ENCODE assay signal across 8 mouse cellular contexts in genomic region chr15:78119704-78120103, GRCm38 (mm10). TPM values are rescaled to one million over a fixed set of nuclear protein-coding genes. Genes with fewer than 3 reads are reported as not detected.
DNase-seq lines count a peak whose midpoint lies in the region; ATAC-seq and TF ChIP-seq lines count a peak whose summit lies in the region.

Gene Cacng2 (minus strand): TSS chr15:78120028.

- H3K27me3 ChIP-seq in forebrain, embryonic 13.5 days: peaks cover 33% of the 10 kb centered on the region
- peaks cover 26% of the 10 kb centered on the region for H3K27me3 ChIP-seq in heart, postnatal 0 days (ENCODE audit: control insufficient read depth, insufficient read depth, low read length)
- H3K27me3 ChIP-seq in liver, embryonic 14.5 days (ENCODE audit: control insufficient read depth, insufficient read depth, low read length): peaks cover 3% of the 10 kb centered on the region; the same call in 1 of the 2 replicates
- H3K27me3 ChIP-seq in neural tube, embryonic 11.5 days (ENCODE audit: control insufficient read depth, insufficient read depth, low read length): peaks cover 7% of the 10 kb centered on the region; the same call in 1 of the 2 replicates
- H3K27me3 ChIP-seq in stomach, postnatal 0 days (ENCODE audit: control insufficient read depth, insufficient read depth, low read length): no peaks in the 10 kb centered on the region

- peak within 1 kb of the TSS; percentile 78 for H3K9ac ChIP-seq in forebrain, embryonic 13.5 days
- no peak within 1 kb of the TSS for H3K9ac ChIP-seq in heart, postnatal 0 days (replicated peaks; ENCODE audit: low read depth, low read length)
- no peak within 1 kb of the TSS for H3K9ac ChIP-seq in liver, embryonic 14.5 days (replicated peaks)
- H3K9ac ChIP-seq in neural tube, embryonic 11.5 days (ENCODE audit: low read length): peak within 1 kb of the TSS; percentile 54
- no peak within 1 kb of the TSS for H3K9ac ChIP-seq in stomach, postnatal 0 days (ENCODE audit: low read length)

- H3K27ac ChIP-seq in forebrain, embryonic 13.5 days: peak within 1 kb of the TSS; percentile 57
- H3K27ac ChIP-seq in heart, postnatal 0 days (ENCODE audit: low read depth): no peak within 1 kb of the TSS
- H3K27ac ChIP-seq in liver, embryonic 14.5 days: no peak within 1 kb of the TSS
- H3K27ac ChIP-seq in neural tube, embryonic 11.5 days (ENCODE audit: low read depth, low read length): 0 out of 2 replicates have a peak within 1 kb of the TSS, but pooled peaks have one; percentile 14
- H3K27ac ChIP-seq in stomach, postnatal 0 days (replicated peaks): no peak within 1 kb of the TSS

- peak within 1 kb of the TSS; percentile 72 for H3K4me2 ChIP-seq in forebrain, embryonic 13.5 days
- H3K4me2 ChIP-seq in heart, postnatal 0 days (ENCODE audit: low read depth, low read length): peak within 1 kb of the TSS; percentile 36
- H3K4me2 ChIP-seq in liver, embryonic 14.5 days (ENCODE audit: low read depth): no peak within 1 kb of the TSS
- H3K4me2 ChIP-seq in neural tube, embryonic 11.5 days (ENCODE audit: low read depth): peak within 1 kb of the TSS; percentile 52
- H3K4me2 ChIP-seq in stomach, postnatal 0 days (replicated peaks; ENCODE audit: low read depth): peak within 1 kb of the TSS; percentile 29

- peak; percentile 83; the same call in 1 of the 2 replicates for TF ChIP-seq EP300 in heart, postnatal 0 days (IDR thresholded peaks at IDR 0.05; ENCODE audit: low read depth)
- no peak for TF ChIP-seq EP300 in liver, embryonic 14.5 days (IDR thresholded peaks at IDR 0.05; ENCODE audit: low read depth)
- TF ChIP-seq EP300 in stomach, postnatal 0 days (optimal IDR thresholded peaks at IDR 0.05): no peak

- under 1% methylated on average over 30 of the region's 42 CpGs for WGBS in forebrain, embryonic 13.5 days
- WGBS in heart, postnatal 0 days: under 1% methylated on average over 37 of the region's 42 CpGs
- WGBS in liver, embryonic 14.5 days (ENCODE audit: insufficient replicate concordance): 1% methylated on average over 39 of the region's 42 CpGs
- under 1% methylated on average over 27 of the region's 42 CpGs for WGBS in neural tube, embryonic 11.5 days
- WGBS in stomach, postnatal 0 days: under 1% methylated on average over 39 of the region's 42 CpGs

- H3K9me3 ChIP-seq in forebrain, embryonic 13.5 days (replicated peaks): no peaks in the 10 kb centered on the region
- H3K9me3 ChIP-seq in heart, postnatal 0 days (replicated peaks; ENCODE audit: control insufficient read depth, low read length): no peaks in the 10 kb centered on the region
- no peaks in the 10 kb centered on the region for H3K9me3 ChIP-seq in liver, embryonic 14.5 days (ENCODE audit: control insufficient read depth, low read length)
- H3K9me3 ChIP-seq in neural tube, embryonic 11.5 days (ENCODE audit: control insufficient read depth, low read length): no peaks in the 10 kb centered on the region
- H3K9me3 ChIP-seq in stomach, postnatal 0 days (ENCODE audit: control insufficient read depth, low read length): no peaks in the 10 kb centered on the region

- TF ChIP-seq CTCF in heart, postnatal 0 days (IDR thresholded peaks at IDR 0.05; ENCODE audit: low read depth): no peak
- TF ChIP-seq CTCF in liver, embryonic 14.5 days (IDR thresholded peaks at IDR 0.05; ENCODE audit: low read depth): no peak
- TF ChIP-seq CTCF in stomach, postnatal 0 days (IDR thresholded peaks at IDR 0.05; ENCODE audit: low read depth): peak; percentile 46

- peak; percentile 89 for ATAC-seq in forebrain, embryonic 13.5 days
- ATAC-seq in heart, postnatal 0 days (ENCODE audit: insufficient read depth, low read depth): peak; percentile 99
- peak; percentile 87 for ATAC-seq in liver, embryonic 14.5 days (ENCODE audit: insufficient read depth)
- peak; percentile 85 for ATAC-seq in neural tube, embryonic 11.5 days (ENCODE audit: insufficient read depth, low FRiP score, low TSS enrichment)
- ATAC-seq in stomach, postnatal 0 days (ENCODE audit: low FRiP score, low TSS enrichment): peak; percentile 99

- no peaks in the 10 kb centered on the region for H3K36me3 ChIP-seq in forebrain, embryonic 13.5 days (ENCODE audit: poor library complexity, severe bottlenecking)
- no peaks in the 10 kb centered on the region for H3K36me3 ChIP-seq in heart, postnatal 0 days (replicated peaks; ENCODE audit: control insufficient read depth, insufficient read depth, low read length)
- no peaks in the 10 kb centered on the region for H3K36me3 ChIP-seq in liver, embryonic 14.5 days (replicated peaks; ENCODE audit: control insufficient read depth, insufficient read depth, low read depth)
- H3K36me3 ChIP-seq in neural tube, embryonic 11.5 days (ENCODE audit: control insufficient read depth, insufficient read depth, low read length): no peaks in the 10 kb centered on the region
- no peaks in the 10 kb centered on the region for H3K36me3 ChIP-seq in stomach, postnatal 0 days (ENCODE audit: control insufficient read depth, insufficient read depth, low read length)

- H3K4me1 ChIP-seq in forebrain, embryonic 13.5 days: peaks cover 17% of the 10 kb centered on the region
- H3K4me1 ChIP-seq in heart, postnatal 0 days (ENCODE audit: control insufficient read depth, insufficient read depth): peaks cover 3% of the 10 kb centered on the region; the same call in 1 of the 2 replicates
- no peaks in the 10 kb centered on the region for H3K4me1 ChIP-seq in liver, embryonic 14.5 days (replicated peaks; ENCODE audit: control insufficient read depth in 2 of 2, insufficient read depth in 2 of 2, low read length in 1 of 2)
- 0 out of 2 replicates have a peak, but pooled peaks cover 2% of the 10 kb centered on the region for H3K4me1 ChIP-seq in neural tube, embryonic 11.5 days (ENCODE audit: control insufficient read depth, insufficient read depth, low read length)
- no peaks in the 10 kb centered on the region for H3K4me1 ChIP-seq in stomach, postnatal 0 days (replicated peaks; ENCODE audit: control insufficient read depth, insufficient read depth)

- H3K4me3 ChIP-seq in forebrain, embryonic 13.5 days: peak within 1 kb of the TSS; percentile 57
- H3K4me3 ChIP-seq in heart, postnatal 0 days (ENCODE audit: low read depth, low read length): 0 out of 2 replicates have a peak within 1 kb of the TSS, but pooled peaks have one; percentile 16
- no peak within 1 kb of the TSS for H3K4me3 ChIP-seq in liver, embryonic 14.5 days (ENCODE audit: insufficient read depth in 1 of 2, low read depth in 2 of 2, low read length in 2 of 2)
- H3K4me3 ChIP-seq in neural tube, embryonic 11.5 days (ENCODE audit: low read depth, low read length): peak within 1 kb of the TSS; percentile 41
- H3K4me3 ChIP-seq in stomach, postnatal 0 days (ENCODE audit: low read depth, low read length): peak within 1 kb of the TSS; percentile 10; the same call in 1 of the 2 replicates

- DNase-seq in CD4-positive, CD25-positive, alpha-beta regulatory T cell, adult 2 months (ENCODE audit: low read depth, low spot score): peak; percentile 87
- peak; percentile 76 for DNase-seq in c-Kit-positive CD71-positive TER-119-positive erythroid progenitor cells, embryonic 14.5 days (ENCODE audit: low spot score)
- peak; percentile 97 for DNase-seq in heart, postnatal 0 days (ENCODE audit: low spot score)
- peak; percentile 97 to 100 for DNase-seq in kidney, postnatal 36 days
- DNase-seq in liver, embryonic 14.5 days (ENCODE audit: low read depth in 3 of 3, low spot score in 3 of 3): peak; percentile 68 to 76 (median 74)
- peak; percentile 95 for DNase-seq in neural tube, embryonic 11.5 days (ENCODE audit: low spot score)
- peak; percentile 99 for DNase-seq in stomach, postnatal 0 days (ENCODE audit: low spot score)

RNA-seq across cellular contexts. Expression of gene Cacng2, which starts in this region (rescaled TPM):
- polyA plus RNA-seq in forebrain, embryonic 13.5 days (2015; fragmentation: Nextera tagmentation; extraction: Ambion mirVana): 3.5 and 4.4 TPM in 2 replicates
- not detected in 2 replicates for total RNA-seq in heart, postnatal 0 days (2014; rRNA removed; ENCODE audit: low replicate concordance)
- not detected in 2 replicates for polyA plus RNA-seq in heart, postnatal 0 days (2015; fragmentation: Nextera tagmentation; extraction: Ambion mirVana)
- 0.01 TPM in 1 of 2 replicates, not detected in the other for polyA plus RNA-seq in liver, embryonic 14.5 days (2012; rRNA removed)
- polyA plus RNA-seq in liver, embryonic 14.5 days (2014; fragmentation: Nextera tagmentation; extraction: Ambion mirVana): not detected in 2 replicates
- polyA plus RNA-seq in neural tube, embryonic 11.5 days (2014; fragmentation: Nextera tagmentation; extraction: Ambion mirVana): 1.4 and 1.7 TPM in 2 replicates
- 0.02 and 0.05 TPM in 2 replicates for polyA plus RNA-seq in stomach, postnatal 0 days (2015; fragmentation: Nextera tagmentation; extraction: Ambion mirVana)

Comparison
In these comparisons a context has a peak if more than half of its experiments do, and no peak if none do; other contexts are left out.
1. Peak in DNase-seq, ATAC-seq, H3K4me3 ChIP-seq and H3K4me2 ChIP-seq in heart, postnatal 0 days; RNA of the gene not detected or under 1 TPM.
2. Peak in DNase-seq and ATAC-seq in liver, embryonic 14.5 days; RNA of the gene not detected or under 1 TPM.
3. Peak in DNase-seq, ATAC-seq, H3K4me3 ChIP-seq and H3K4me2 ChIP-seq in stomach, postnatal 0 days; RNA of the gene not detected or under 1 TPM.
4. H3K27ac ChIP-seq: peak in forebrain, embryonic 13.5 days (single experiment) and neural tube, embryonic 11.5 days (single experiment); none in heart, postnatal 0 days (single experiment), liver, embryonic 14.5 days (single experiment) and stomach, postnatal 0 days (single experiment).
5. H3K4me3 ChIP-seq: peak in forebrain, embryonic 13.5 days (single experiment) and neural tube, embryonic 11.5 days (single experiment); none in liver, embryonic 14.5 days (0 of 2).
6. H3K9ac ChIP-seq: peak in forebrain, embryonic 13.5 days (single experiment) and neural tube, embryonic 11.5 days (single experiment); none in heart, postnatal 0 days (single experiment), liver, embryonic 14.5 days (single experiment) and stomach, postnatal 0 days (single experiment).
7. Peak in every context shown above with its lines, with median percentiles within 50 percentile points of each other: DNase-seq and ATAC-seq.